Mouse (Mus musculus) thymus, adult 2 months (tissue): Measurements from ENCODE around the gene Prr3. TPM values are rescaled to one million over a fixed set of nuclear protein-coding genes. Genes with fewer than 3 reads are reported as not detected.

Source experiments
- DNase-seq: peaks from one replicate; pipeline ENCODE4 v3.0.0; 2021
- H3K27ac ChIP-seq: fragments of 200-500 bp; 2 replicates; pipeline ENCODE4 v1.5.1; 2012; ENCODE audit warnings: low read length, control low read depth; ENCODE audit not compliant: control insufficient read depth, insufficient read depth
- H3K27me3 ChIP-seq: fragments of 200-500 bp; 2 replicates; pipeline ENCODE4 v1.6.1; 2012; ENCODE audit warnings: mild to moderate bottlenecking, low read length, moderate library complexity, mixed read lengths; ENCODE audit not compliant: control insufficient read depth, insufficient read depth
- H3K36me3 ChIP-seq: fragments of 200-500 bp; 2 replicates; pipeline ENCODE4 v1.6.1; 2012; ENCODE audit warnings: mild to moderate bottlenecking, low read length, moderate library complexity; ENCODE audit not compliant: control insufficient read depth, insufficient read depth
- H3K4me1 ChIP-seq: fragments of 200-500 bp; replicated peaks from 2 replicates; pipeline ENCODE4 v1.6.1; 2012; ENCODE audit warnings: low read length; ENCODE audit not compliant: control insufficient read depth, insufficient read depth
- H3K4me3 ChIP-seq: fragments of 200-500 bp; 2 replicates; pipeline ENCODE4 v1.5.1; 2012; ENCODE audit warnings: mild to moderate bottlenecking, low read length, control low read depth, moderate library complexity; ENCODE audit not compliant: control insufficient read depth, insufficient read depth
- CTCF ChIP-seq: fragments of 200-500 bp; IDR thresholded peaks from 2 replicates; pipeline ENCODE4 v1.5.1; 2012; ENCODE audit warnings: mild to moderate bottlenecking, control low read depth, low read length, moderate library complexity, borderline replicate concordance; ENCODE audit not compliant: control insufficient read depth, poor library complexity, insufficient read depth; ENCODE audit errors: extremely low read depth
- POLR2A ChIP-seq: fragments of 200-500 bp; IDR thresholded peaks from 2 replicates; pipeline ENCODE4 v1.6.1; 2012; ENCODE audit warnings: mild to moderate bottlenecking, low read length, control low read depth, moderate library complexity; ENCODE audit not compliant: control insufficient read depth, poor library complexity, insufficient read depth; ENCODE audit errors: extremely low read depth
- WGBS: fragments of 180-500 bp; shearing (Covaris S2); methylation state at CpG from one replicate; pipeline ENCODE4 v1.1.7; 2018; 5-methylcytosine and 5-hydroxymethylcytosine counted together
- polyA plus RNA-seq: library from polyadenylated mRNA; depleted of rRNA; stranded (reverse); fragments of >200 nt; gene quantifications from 2 replicates; pipeline ENCODE4 v1.2.3, GENCODE M21; 2012; rRNA removed

Gene Prr3
- polyA plus RNA-seq, 1 experiment: 35.5 TPM

DNA sequence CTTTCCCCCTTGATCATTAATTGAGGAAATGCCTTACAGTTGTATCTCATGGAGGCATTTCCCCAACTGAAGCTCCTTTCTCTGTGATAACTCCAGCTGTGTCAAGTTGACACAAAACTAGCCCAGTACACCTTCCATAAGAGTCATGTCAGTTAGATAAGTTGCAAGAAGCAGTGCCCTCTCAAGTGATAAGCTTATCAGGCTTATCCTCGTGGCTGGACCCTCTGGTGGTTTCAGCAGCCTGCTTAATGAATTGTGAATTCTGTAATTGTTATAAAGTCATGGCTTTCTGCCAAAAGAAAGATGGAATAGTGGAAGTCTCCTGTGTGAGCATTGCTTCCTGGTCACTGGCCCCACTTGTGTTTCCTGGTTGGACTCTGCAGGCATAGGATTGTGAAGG lies 52.6 kb downstream of the Prr3 start:
- no peak for DNase-seq
- peaks cover 82% of the 10 kb centered on the region for H3K36me3 ChIP-seq
- H3K4me3 ChIP-seq: no peak overlapping the region
- 89% methylated on average over 1 of the region's 1 CpGs for WGBS
- H3K27me3 ChIP-seq: no peaks in the 10 kb centered on the region
- TF ChIP-seq CTCF: no peak
- no peak for TF ChIP-seq POLR2A
- H3K4me1 ChIP-seq: no peaks in the 10 kb centered on the region
- H3K27ac ChIP-seq: no peak overlapping the region

DNA sequence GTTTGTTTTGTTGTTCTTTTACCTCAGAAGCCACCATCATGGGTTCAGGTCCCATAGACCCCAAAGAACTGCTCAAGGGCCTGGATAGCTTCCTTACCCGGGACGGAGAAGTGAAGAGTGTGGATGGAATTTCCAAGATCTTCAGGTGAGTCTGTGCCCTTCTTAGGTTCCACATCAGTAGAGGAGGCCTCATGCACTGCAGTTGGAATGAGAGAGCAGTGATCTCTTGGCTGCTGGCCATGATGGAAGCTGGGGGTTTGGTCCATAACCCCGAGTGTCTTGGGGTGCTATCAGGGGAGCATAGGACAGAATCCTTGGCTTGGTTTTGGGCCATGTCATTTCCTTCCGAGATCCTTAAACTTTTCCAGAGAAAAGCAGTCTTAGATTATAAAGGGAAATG lies 56.8 kb downstream of the Prr3 start:
- Histone ChIP-seq H3K27ac (no peak overlapping the region), H3K27me3 (no peaks in the 10 kb centered on the region), H3K4me3 (no peak overlapping the region), H3K36me3 (peaks cover 53% of the 10 kb centered on the region), H3K4me1 (peaks cover 6% of the 10 kb centered on the region)
- 94% methylated on average over 4 of the region's 4 CpGs for WGBS
- no peak for DNase-seq
- TF ChIP-seq POLR2A: no peak
- TF ChIP-seq CTCF: no peak

DNA sequence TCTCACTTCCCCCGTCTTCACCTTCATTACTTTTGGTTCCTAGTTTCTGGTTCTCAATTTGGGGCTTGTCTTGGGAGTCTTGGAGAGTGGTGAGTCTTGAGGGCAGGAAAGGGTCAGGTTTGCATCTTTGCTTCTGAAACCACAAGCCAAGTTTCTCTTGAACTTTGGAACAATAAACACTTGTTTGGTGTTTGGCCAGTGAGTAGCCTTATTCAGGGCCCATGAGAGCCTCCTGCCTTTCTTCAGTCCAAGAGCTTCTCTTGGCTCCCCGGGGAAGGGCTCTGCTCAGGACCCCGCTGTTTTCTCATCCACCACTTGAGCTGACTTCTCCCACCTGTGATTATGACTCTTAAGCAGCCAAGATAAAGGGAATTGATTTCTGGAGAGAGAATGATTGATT lies 57.5 kb downstream of the Prr3 start:
- TF ChIP-seq POLR2A (no peak), CTCF (no peak)

More for the DNA sequence above, 57.5 kb downstream of the Prr3 start:
- DNase-seq: no peak
- Histone ChIP-seq H3K27me3 (no peaks in the 10 kb centered on the region), H3K4me3 (no peak overlapping the region), H3K27ac (no peak overlapping the region), H3K4me1 (peaks cover 6% of the 10 kb centered on the region), H3K36me3 (peaks cover 50% of the 10 kb centered on the region)
- 86% methylated on average over 3 of the region's 3 CpGs for WGBS

Other genes starting within 250 kb of the Prr3 start
- 6.2 and 6.4 TPM in 2 replicates for gene Ier3, start 158.6 kb downstream of the Prr3 start, polyA plus RNA-seq
- gene Flot1, start 157.0 kb downstream of the Prr3 start, polyA plus RNA-seq: 62.4 and 70.4 TPM in 2 replicates
- 1,522 and 2,049 TPM in 2 replicates for gene Tubb5, start 141.9 kb downstream of the Prr3 start, polyA plus RNA-seq
- gene Mdc1, start 138.7 kb downstream of the Prr3 start, polyA plus RNA-seq: 17.4 and 22.4 TPM in 2 replicates
- gene Nrm, start 118.9 kb downstream of the Prr3 start, polyA plus RNA-seq: 82.8 and 111 TPM in 2 replicates
- 174 and 176 TPM in 2 replicates for gene Ppp1r18, start 114.6 kb downstream of the Prr3 start, polyA plus RNA-seq
- gene Dhx16, start 100.4 kb downstream of the Prr3 start, polyA plus RNA-seq: 174 and 182 TPM in 2 replicates
- 73.4 and 86.8 TPM in 2 replicates for gene 2310061I04Rik, start 82.8 kb downstream of the Prr3 start, polyA plus RNA-seq
- 63.9 and 64.9 TPM in 2 replicates for gene Atat1, start 70.2 kb downstream of the Prr3 start, polyA plus RNA-seq
- 67.6 and 69.7 TPM in 2 replicates for gene Mrps18b, start 63.8 kb downstream of the Prr3 start, polyA plus RNA-seq
- gene Ppp1r10, start 63.8 kb downstream of the Prr3 start, polyA plus RNA-seq: 63.0 and 65.6 TPM in 2 replicates
- gene Abcf1, start 10.5 kb downstream of the Prr3 start, polyA plus RNA-seq: 128 and 132 TPM in 2 replicates
- 37.9 and 45.5 TPM in 2 replicates for gene Gnl1, start 385 bp downstream of the Prr3 start, polyA plus RNA-seq
- 15.0 and 20.4 TPM in 2 replicates for gene H2-T24, start 40.3 kb upstream of the Prr3 start, polyA plus RNA-seq
- gene H2-T23, start 52.6 kb upstream of the Prr3 start, polyA plus RNA-seq: 380 and 457 TPM in 2 replicates
- gene H2-T22, start 62.5 kb upstream of the Prr3 start, polyA plus RNA-seq: 105 and 119 TPM in 2 replicates
- gene Gm6034, start 62.7 kb upstream of the Prr3 start, polyA plus RNA-seq: 0.22 TPM in 1 of 2 replicates, not detected in the other
- 0.39 and 0.61 TPM in 2 replicates for gene Gm11127, start 78.1 kb upstream of the Prr3 start, polyA plus RNA-seq
- 1.4 and 1.7 TPM in 2 replicates for gene Gm19684, start 141.4 kb upstream of the Prr3 start, polyA plus RNA-seq
- gene Gm7030, start 149.2 kb upstream of the Prr3 start, polyA plus RNA-seq: 1.7 and 2.4 TPM in 2 replicates
- 20.1 and 20.8 TPM in 2 replicates for gene Gm8909, start 188.3 kb upstream of the Prr3 start, polyA plus RNA-seq
- 1.7 and 2.5 TPM in 2 replicates for gene H2-T3, start 210.1 kb upstream of the Prr3 start, polyA plus RNA-seq